Mouse (Mus musculus): ENCODE measurements around the gene Smdt1. TPM values are rescaled to one million over a fixed set of nuclear protein-coding genes. Genes with fewer than 3 reads are reported as not detected.

Gene Smdt1
- total RNA-seq (2015; ENCODE audit: low replicate concordance) = 137 and 202 TPM in 2 replicates
- total RNA-seq (2017; ENCODE audit: low replicate concordance) = 52.8 and 71.0 TPM in 2 replicates

- peak; percentile 68 for ATAC-seq (replicated peaks; ENCODE audit: low FRiP score, poor library complexity, severe bottlenecking)
Observed at GRCm38 (mm10) chr15:82338593-82339112, at the start of gene Smdt1, which contains the start of the genes Naga and Pheta2. Gene Smdt1, plus strand, starts transcription at chr15:82338959. Gene Naga, minus strand, starts transcription at chr15:82338925. Gene Pheta2, plus strand, starts transcription at chr15:82338942.

GRCm38 (mm10) chr15:82290252-82290651, 48.5 kb upstream of the Smdt1 start:
- ATAC-seq (replicated peaks; ENCODE audit: low FRiP score, poor library complexity, severe bottlenecking) = no peak

- ATAC-seq (replicated peaks; ENCODE audit: low FRiP score, poor library complexity, severe bottlenecking) = no peak
Observed at GRCm38 (mm10) chr15:82292851-82293250, 45.9 kb upstream of the Smdt1 start.

GRCm38 (mm10) chr15:82293271-82293711, 45.5 kb upstream of the Smdt1 start:
- ATAC-seq (replicated peaks; ENCODE audit: low FRiP score, poor library complexity, severe bottlenecking) = no peak

GRCm38 (mm10) chr15:82294059-82294458, 44.7 kb upstream of the Smdt1 start:
- ATAC-seq (replicated peaks; ENCODE audit: low FRiP score, poor library complexity, severe bottlenecking) = 0 out of 2 replicates have a peak, but pooled peaks have one; percentile 7

- peak; percentile 57; the same call in 1 of the 2 replicates for ATAC-seq (replicated peaks; ENCODE audit: low FRiP score, poor library complexity, severe bottlenecking)
Observed at GRCm38 (mm10) chr15:82298764-82299561, 39.8 kb upstream of the Smdt1 start, which contains the start of gene Wbp2nl. Gene Wbp2nl, plus strand, starts transcription at chr15:82298954.

GRCm38 (mm10) chr15:82307107-82307506, 31.7 kb upstream of the Smdt1 start:
- ATAC-seq (replicated peaks; ENCODE audit: low FRiP score, poor library complexity, severe bottlenecking) = no peak

GRCm38 (mm10) chr15:82308416-82308815, 30.3 kb upstream of the Smdt1 start:
- no peak for ATAC-seq (replicated peaks; ENCODE audit: low FRiP score, poor library complexity, severe bottlenecking)

GRCm38 (mm10) chr15:82317839-82318238, 20.9 kb upstream of the Smdt1 start:
- no peak for ATAC-seq (replicated peaks; ENCODE audit: low FRiP score, poor library complexity, severe bottlenecking)

GRCm38 (mm10) chr15:82319613-82320012, 19.1 kb upstream of the Smdt1 start:
- ATAC-seq (replicated peaks; ENCODE audit: low FRiP score, poor library complexity, severe bottlenecking) = no peak

- ATAC-seq (replicated peaks; ENCODE audit: low FRiP score, poor library complexity, severe bottlenecking) = no peak
Observed at GRCm38 (mm10) chr15:82322195-82322594, 16.6 kb upstream of the Smdt1 start.

GRCm38 (mm10) chr15:82325382-82325781, 13.4 kb upstream of the Smdt1 start:
- ATAC-seq (replicated peaks; ENCODE audit: low FRiP score, poor library complexity, severe bottlenecking) = no peak

GRCm38 (mm10) chr15:82335194-82335593, 3.6 kb upstream of the Smdt1 start:
- no peak for ATAC-seq (replicated peaks; ENCODE audit: low FRiP score, poor library complexity, severe bottlenecking)

- no peak for ATAC-seq (replicated peaks; ENCODE audit: low FRiP score, poor library complexity, severe bottlenecking)
Observed at GRCm38 (mm10) chr15:82336629-82337028, 2.1 kb upstream of the Smdt1 start.

GRCm38 (mm10) chr15:82337875-82338274, 884 bp upstream of the Smdt1 start:
- no peak for ATAC-seq (replicated peaks; ENCODE audit: low FRiP score, poor library complexity, severe bottlenecking)

GRCm38 (mm10) chr15:82339150-82339549, 391 bp downstream of the Smdt1 start:
- ATAC-seq (replicated peaks; ENCODE audit: low FRiP score, poor library complexity, severe bottlenecking) = no peak

GRCm38 (mm10) chr15:82339634-82340254, 985 bp downstream of the Smdt1 start:
- no peak for ATAC-seq (replicated peaks; ENCODE audit: low FRiP score, poor library complexity, severe bottlenecking)

- ATAC-seq (replicated peaks; ENCODE audit: low FRiP score, poor library complexity, severe bottlenecking) = peak; percentile 17; the same call in 1 of the 2 replicates
Observed at GRCm38 (mm10) chr15:82340414-82341035, 1.8 kb downstream of the Smdt1 start.

- peak; percentile 31 for ATAC-seq (replicated peaks; ENCODE audit: low FRiP score, poor library complexity, severe bottlenecking)
Observed at GRCm38 (mm10) chr15:82341036-82341501, 2.3 kb downstream of the Smdt1 start.

Data from erythroid progenitor cell, adult 5-6 weeks (primary cell).